Mouse (Mus musculus): ENCODE data around the gene Cpz. TPM values are rescaled to one million over a fixed set of nuclear protein-coding genes. Genes with fewer than 3 reads are reported as not detected.

The Cpz gene
- polyA plus RNA-seq, 1 experiment, result 0.36 TPM

- Histone ChIP-seq H3K4me3 (replicated peaks; ENCODE audit: insufficient read depth, low read depth, low read length) (no peak overlapping the region), H3K4me1 (ENCODE audit: control insufficient read depth, insufficient read depth, low read length) (no peaks in the 10 kb centered on the region), H3K27me3 (ENCODE audit: control insufficient read depth, insufficient read depth, low read length) (no peaks in the 10 kb centered on the region), H3K27ac (ENCODE audit: insufficient read depth, low read length) (no peak overlapping the region)
- no peak for DNase-seq
- TF ChIP-seq POLR2A (IDR thresholded peaks at IDR 0.05; ENCODE audit: borderline replicate concordance, insufficient read depth, low read length) (no peak), CTCF (IDR thresholded peaks at IDR 0.05; ENCODE audit: borderline replicate concordance, insufficient read depth, low read depth, low read length) (no peak)
- 16% methylated on average over 17 of the region's 17 CpGs for WGBS
These were observed 71.2 kb downstream of the Cpz start for GRCm38 (mm10) chr5:35454187-35454800.

Other genes starting within 250 kb of the Cpz start
- 8.4 and 9.1 TPM in 2 replicates for gene Adra2c, start 247.4 kb downstream of the Cpz start, polyA plus RNA-seq (2012; rRNA removed)
- not detected in 2 replicates for gene Hmx1, start 136.6 kb downstream of the Cpz start, polyA plus RNA-seq (2012; rRNA removed)
- gene Trmt44, start 49.4 kb upstream of the Cpz start, polyA plus RNA-seq (2012; rRNA removed), result 6.3 and 6.4 TPM in 2 replicates
- 33.3 and 33.7 TPM in 2 replicates for gene Acox3, start 57.3 kb upstream of the Cpz start, polyA plus RNA-seq (2012; rRNA removed)
- 7.1 and 9.5 TPM in 2 replicates for gene Htra3, start 154.1 kb upstream of the Cpz start, polyA plus RNA-seq (2012; rRNA removed)
- 1.2 and 1.7 TPM in 2 replicates for gene Sh3tc1, start 214.3 kb upstream of the Cpz start, polyA plus RNA-seq (2012; rRNA removed)
- 89.2 and 99.9 TPM in 2 replicates for gene Ablim2, start 232.2 kb upstream of the Cpz start, polyA plus RNA-seq (2012; rRNA removed)

All from cerebellum, adult 2 months (tissue).